Mouse (Mus musculus): ENCODE data around the gene Atad1. TPM values are rescaled to one million over a fixed set of nuclear protein-coding genes. Genes with fewer than 3 reads are reported as not detected.
"Not testable (repeated sequence)": the region's sequence is repeated elsewhere in the genome, so short reads cannot be mapped to it uniquely, and the experiment has no call there.

Atad1 gene
- polyA plus RNA-seq, 1 experiment = 10.7 TPM

DNA sequence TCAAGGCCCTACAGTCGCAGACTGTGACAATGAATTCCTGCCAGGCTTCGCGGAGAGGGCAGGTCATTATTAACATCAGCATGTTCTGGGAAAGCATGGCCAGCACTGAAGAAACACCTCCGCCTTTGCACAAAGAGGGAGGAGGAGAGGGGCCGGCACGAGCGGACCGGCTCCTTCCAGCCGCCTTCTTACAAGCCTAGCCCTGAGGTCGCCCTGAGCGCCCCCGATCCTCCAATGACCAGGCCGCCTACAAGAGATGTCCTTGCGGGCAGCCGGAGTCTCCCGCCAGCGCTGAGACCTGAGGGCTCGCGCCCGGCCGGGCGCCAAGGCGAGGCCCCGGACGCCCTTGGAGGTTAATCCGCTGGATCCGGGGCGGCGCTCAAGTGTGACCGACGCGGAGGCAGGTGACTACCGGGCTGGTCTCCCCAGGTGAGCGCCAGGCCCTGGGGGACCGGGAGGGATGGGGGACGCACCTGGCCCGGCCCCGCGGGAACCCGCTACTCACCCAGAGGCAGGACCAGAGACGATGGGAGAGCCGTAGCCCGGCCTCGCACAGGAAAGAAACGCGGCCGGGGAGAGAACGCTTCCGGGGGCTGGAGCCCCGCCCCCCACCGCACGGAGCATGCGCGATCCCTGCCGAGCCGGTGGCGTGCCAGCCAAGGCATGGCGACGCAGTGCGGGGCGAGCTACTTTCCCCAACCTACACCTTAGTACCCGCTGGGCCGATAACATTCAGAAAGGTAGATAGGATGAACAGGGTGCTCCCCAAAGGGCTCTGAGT, 27.6 kb downstream of the Atad1 start:
- peak overlapping the region; percentile 92 for H3K27ac ChIP-seq (ENCODE audit: control insufficient read depth, insufficient read depth, low read depth, low read length, poor library complexity)

DNA sequence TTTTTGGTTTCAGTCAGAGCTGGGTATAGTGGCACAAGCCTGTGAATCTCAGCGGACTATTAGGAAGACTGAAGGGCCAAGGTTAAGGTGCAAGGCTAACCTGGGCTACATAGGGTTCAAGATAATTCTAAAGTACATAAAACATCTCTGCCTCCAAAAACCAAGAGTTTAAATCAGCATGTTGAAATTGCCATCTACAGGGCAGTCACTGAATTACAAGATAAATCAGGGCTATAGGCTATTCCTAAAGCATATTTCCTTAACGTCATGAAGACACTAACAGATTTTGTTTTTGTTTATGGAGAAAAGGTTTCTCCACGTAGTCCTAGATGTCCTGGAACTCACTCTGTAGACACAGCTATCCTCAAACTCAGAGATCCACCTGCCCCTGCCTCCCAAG, 29.3 kb downstream of the Atad1 start:
- Histone ChIP-seq H3K4me1 (ENCODE audit: control insufficient read depth, insufficient read depth, low read length) (peaks cover 1% of the 10 kb centered on the region; the same call in 1 of the 2 replicates), H3K27ac (ENCODE audit: control insufficient read depth, insufficient read depth, low read depth, low read length, poor library complexity) (no peak overlapping the region), H3K4me3 (replicated peaks; ENCODE audit: control insufficient read depth, low read depth, low read length) (no peak overlapping the region)
- TF ChIP-seq POLR2A (IDR thresholded peaks at IDR 0.05; ENCODE audit: borderline replicate concordance, control insufficient read depth, low read depth, low read length) (no peak), CTCF (IDR thresholded peaks at IDR 0.05; ENCODE audit: control insufficient read depth, insufficient read depth, low read length) (no peak)
- WGBS = 40% methylated on average over 3 of the region's 3 CpGs

More for the DNA sequence above, 27.6 kb downstream of the Atad1 start:
- Histone ChIP-seq H3K4me1 (ENCODE audit: control insufficient read depth, insufficient read depth, low read length) (peaks cover 1% of the 10 kb centered on the region; the same call in 1 of the 2 replicates), H3K4me3 (replicated peaks; ENCODE audit: control insufficient read depth, low read depth, low read length) (peak overlapping the region; percentile 98)
- under 1% methylated on average over 63 of the region's 63 CpGs for WGBS
- peak; percentile 65; the same call in 1 of the 2 replicates for TF ChIP-seq POLR2A (IDR thresholded peaks at IDR 0.05; ENCODE audit: borderline replicate concordance, control insufficient read depth, low read depth, low read length)
- no peak for TF ChIP-seq CTCF (IDR thresholded peaks at IDR 0.05; ENCODE audit: control insufficient read depth, insufficient read depth, low read length)

DNA sequence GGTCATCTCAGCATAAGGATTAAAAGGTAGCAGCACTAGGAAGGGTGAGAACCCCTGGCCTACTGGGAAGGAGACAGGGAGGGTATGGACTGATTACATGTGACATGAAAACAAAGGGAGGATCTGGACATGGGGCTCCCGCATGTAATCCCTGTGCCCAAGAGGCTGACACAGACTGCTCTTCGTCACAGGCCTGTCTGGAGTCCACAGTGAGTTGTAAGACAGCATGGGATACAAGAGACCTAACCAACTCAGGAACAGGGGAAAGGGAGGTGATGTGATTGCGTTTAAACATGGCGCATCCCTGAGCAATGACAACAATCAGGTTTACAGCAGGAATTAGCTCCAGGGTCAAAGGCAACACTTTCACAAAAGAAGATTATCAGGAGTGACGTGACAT, 30.6 kb downstream of the Atad1 start:
- WGBS = 94% methylated on average over 5 of the region's 5 CpGs
- no peak overlapping the region for H3K27ac ChIP-seq (ENCODE audit: control insufficient read depth, insufficient read depth, low read depth, low read length, poor library complexity)
- H3K4me3 ChIP-seq (replicated peaks; ENCODE audit: control insufficient read depth, low read depth, low read length) = no peak overlapping the region
- TF ChIP-seq POLR2A (IDR thresholded peaks at IDR 0.05; ENCODE audit: borderline replicate concordance, control insufficient read depth, low read depth, low read length) (no peak), CTCF (IDR thresholded peaks at IDR 0.05; ENCODE audit: control insufficient read depth, insufficient read depth, low read length) (no peak)
- peaks cover 1% of the 10 kb centered on the region; the same call in 1 of the 2 replicates for H3K4me1 ChIP-seq (ENCODE audit: control insufficient read depth, insufficient read depth, low read length)

DNA sequence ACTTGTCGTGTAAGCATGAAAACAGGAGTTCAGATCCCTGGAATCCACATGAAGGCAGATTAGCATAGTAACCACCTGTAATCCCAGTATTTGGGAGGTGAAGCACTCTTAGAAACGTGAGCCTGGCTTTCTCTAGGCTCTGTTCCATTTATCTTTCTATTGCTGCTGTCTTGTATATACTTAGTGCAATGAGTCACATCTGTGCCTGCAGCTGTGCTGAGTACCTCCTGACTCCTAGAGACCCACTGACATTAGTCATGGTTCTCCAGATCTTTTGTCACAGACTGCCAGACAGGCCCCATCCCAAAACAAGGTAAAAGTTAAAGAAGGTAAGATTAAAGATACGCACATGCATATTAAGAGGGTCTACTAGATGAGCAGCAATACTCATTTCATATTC, 37.4 kb downstream of the Atad1 start:
- TF ChIP-seq CTCF (IDR thresholded peaks at IDR 0.05; ENCODE audit: control insufficient read depth, insufficient read depth, low read length) = no peak
- no peak for TF ChIP-seq POLR2A (IDR thresholded peaks at IDR 0.05; ENCODE audit: borderline replicate concordance, control insufficient read depth, low read depth, low read length)
- Histone ChIP-seq H3K4me3 (replicated peaks; ENCODE audit: control insufficient read depth, low read depth, low read length) (no peak overlapping the region), H3K27ac (ENCODE audit: control insufficient read depth, insufficient read depth, low read depth, low read length, poor library complexity) (no peak overlapping the region), H3K4me1 (ENCODE audit: control insufficient read depth, insufficient read depth, low read length) (no peaks in the 10 kb centered on the region)
- 84% methylated on average over 3 of the region's 3 CpGs for WGBS

DNA sequence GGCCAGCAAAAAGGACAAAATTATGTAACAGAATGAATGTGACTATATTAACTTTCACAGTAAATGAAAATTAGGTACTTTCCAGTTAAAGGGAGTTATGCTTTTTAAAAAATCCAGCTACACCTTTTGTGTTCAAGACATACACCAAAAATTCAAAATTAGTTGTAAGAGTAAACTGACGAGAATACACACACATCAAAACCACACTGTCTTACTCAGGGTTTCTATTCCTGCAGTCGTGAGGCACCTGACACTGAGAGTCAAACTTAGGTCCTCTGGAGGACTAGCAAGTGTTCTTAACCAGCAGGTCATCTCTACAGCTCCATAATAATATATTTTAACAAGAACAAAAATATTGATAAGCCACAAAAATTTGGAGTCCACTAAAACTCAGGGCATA, 42.9 kb downstream of the Atad1 start:
- Histone ChIP-seq H3K27ac (ENCODE audit: control insufficient read depth, insufficient read depth, low read depth, low read length, poor library complexity) (no peak overlapping the region), H3K4me1 (ENCODE audit: control insufficient read depth, insufficient read depth, low read length) (no peaks in the 10 kb centered on the region), H3K4me3 (replicated peaks; ENCODE audit: control insufficient read depth, low read depth, low read length) (no peak overlapping the region)
- WGBS = 80% methylated on average over 2 of the region's 2 CpGs
- no peak for TF ChIP-seq CTCF (IDR thresholded peaks at IDR 0.05; ENCODE audit: control insufficient read depth, insufficient read depth, low read length)
- TF ChIP-seq POLR2A (IDR thresholded peaks at IDR 0.05; ENCODE audit: borderline replicate concordance, control insufficient read depth, low read depth, low read length) = no peak

DNA sequence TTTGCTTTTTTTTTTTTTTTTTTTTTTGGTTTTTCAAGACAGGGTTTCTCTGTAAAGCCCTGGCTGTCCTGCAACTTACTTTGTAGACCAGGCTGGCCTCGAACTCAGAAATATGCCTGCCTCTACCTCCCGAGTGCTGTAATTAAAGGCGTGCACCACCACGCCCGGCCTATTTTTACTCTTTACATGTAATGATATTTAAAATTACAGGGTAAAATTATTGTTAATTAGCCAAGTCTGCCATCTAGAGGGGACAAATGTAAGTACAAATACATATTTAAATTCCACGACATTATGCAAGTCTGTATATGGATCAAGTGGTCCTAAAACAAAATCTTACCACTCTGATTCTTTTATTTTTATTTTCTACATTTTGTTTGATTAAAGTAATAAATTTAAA, 49.9 kb downstream of the Atad1 start:
- no peaks in the 10 kb centered on the region for H3K4me1 ChIP-seq (ENCODE audit: control insufficient read depth, insufficient read depth, low read length)
- no peak overlapping the region for H3K27ac ChIP-seq (ENCODE audit: control insufficient read depth, insufficient read depth, low read depth, low read length, poor library complexity)
- WGBS = 21% methylated on average over 6 of the region's 6 CpGs
- H3K4me3 ChIP-seq (replicated peaks; ENCODE audit: control insufficient read depth, low read depth, low read length) = no peak overlapping the region
- TF ChIP-seq CTCF (IDR thresholded peaks at IDR 0.05; ENCODE audit: control insufficient read depth, insufficient read depth, low read length) = no peak
- TF ChIP-seq POLR2A (IDR thresholded peaks at IDR 0.05; ENCODE audit: borderline replicate concordance, control insufficient read depth, low read depth, low read length) = no peak

DNA sequence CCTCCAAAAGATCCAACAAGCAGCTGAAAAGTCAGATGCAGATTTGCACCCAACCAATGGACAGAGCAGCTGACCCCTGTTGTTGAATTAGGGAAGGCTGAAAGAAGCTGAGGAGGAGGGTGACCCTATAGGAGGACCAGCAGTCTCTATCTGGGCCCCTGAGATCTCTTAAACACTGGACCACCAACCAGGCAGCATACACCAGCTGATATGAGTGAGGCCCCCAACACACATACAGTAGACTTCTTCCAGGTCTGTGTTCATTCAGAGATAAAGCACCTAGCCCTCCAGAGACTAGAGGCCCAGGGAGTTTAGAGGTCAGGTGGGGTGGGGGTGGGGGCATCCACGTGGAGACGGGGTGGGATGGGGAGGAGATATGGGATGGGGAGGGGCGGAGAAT, 51.4 kb downstream of the Atad1 start:
- 77% methylated on average over 3 of the region's 3 CpGs for WGBS
- not testable (repeated sequence) for H3K4me1 ChIP-seq (ENCODE audit: control insufficient read depth, insufficient read depth, low read length); H3K27ac ChIP-seq (ENCODE audit: control insufficient read depth, insufficient read depth, low read depth, low read length, poor library complexity); H3K4me3 ChIP-seq (replicated peaks; ENCODE audit: control insufficient read depth, low read depth, low read length)

DNA sequence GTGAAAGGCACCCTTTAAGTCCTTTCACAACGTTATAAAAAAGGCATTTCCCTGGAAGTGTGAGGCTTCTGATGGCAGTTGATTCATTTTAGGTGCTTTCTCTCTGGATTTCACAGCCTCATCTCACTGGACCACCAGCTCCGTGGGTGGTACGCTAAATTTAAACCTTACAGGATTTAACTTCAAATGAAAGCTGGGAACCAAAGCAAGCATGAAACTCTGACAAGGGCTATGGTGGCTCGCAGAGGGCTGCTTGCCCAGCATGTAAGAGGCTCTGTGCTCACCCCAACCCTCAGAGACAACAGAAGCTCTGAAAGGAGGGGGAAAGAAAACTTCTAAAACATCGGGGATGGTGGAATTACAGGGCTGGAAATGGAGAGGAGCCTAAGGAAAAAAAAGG, 51.9 kb downstream of the Atad1 start:
- no peak overlapping the region for H3K27ac ChIP-seq (ENCODE audit: control insufficient read depth, insufficient read depth, low read depth, low read length, poor library complexity)
- TF ChIP-seq POLR2A (IDR thresholded peaks at IDR 0.05; ENCODE audit: borderline replicate concordance, control insufficient read depth, low read depth, low read length) (no peak), CTCF (IDR thresholded peaks at IDR 0.05; ENCODE audit: control insufficient read depth, insufficient read depth, low read length) (no peak)
- H3K4me1 ChIP-seq (ENCODE audit: control insufficient read depth, insufficient read depth, low read length) = no peaks in the 10 kb centered on the region
- 87% methylated on average over 5 of the region's 5 CpGs for WGBS
- H3K4me3 ChIP-seq (replicated peaks; ENCODE audit: control insufficient read depth, low read depth, low read length) = no peak overlapping the region

DNA sequence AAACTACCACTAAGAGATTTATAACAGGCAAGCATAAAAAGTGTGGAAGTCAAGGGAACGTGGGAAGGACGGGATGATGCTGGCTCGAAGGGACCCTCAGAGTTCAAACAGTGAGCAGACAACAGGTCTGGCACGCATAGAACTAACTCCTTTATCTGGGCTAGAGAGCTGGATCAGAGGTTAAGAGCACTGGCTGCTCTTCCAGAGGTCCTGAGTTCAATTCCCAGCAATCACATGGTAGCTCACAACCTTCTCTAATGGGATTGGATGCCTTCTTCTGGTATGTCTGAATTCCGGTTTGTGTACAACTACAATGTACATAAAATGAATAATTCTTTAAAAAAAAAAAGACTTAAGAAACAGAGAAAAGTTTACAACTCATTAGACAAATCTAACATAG, 56.5 kb downstream of the Atad1 start:
- WGBS = 90% methylated on average over 5 of the region's 5 CpGs
- no peak for TF ChIP-seq CTCF (IDR thresholded peaks at IDR 0.05; ENCODE audit: control insufficient read depth, insufficient read depth, low read length)
- no peak for TF ChIP-seq POLR2A (IDR thresholded peaks at IDR 0.05; ENCODE audit: borderline replicate concordance, control insufficient read depth, low read depth, low read length)
- Histone ChIP-seq H3K4me3 (replicated peaks; ENCODE audit: control insufficient read depth, low read depth, low read length) (no peak overlapping the region), H3K4me1 (ENCODE audit: control insufficient read depth, insufficient read depth, low read length) (no peaks in the 10 kb centered on the region), H3K27ac (ENCODE audit: control insufficient read depth, insufficient read depth, low read depth, low read length, poor library complexity) (no peak overlapping the region)

Measured in bone marrow, adult 2 months (tissue).